Mouse (Mus musculus) heart, embryonic 10.5 days (tissue): ENCODE data around the gene Elk1. TPM values are rescaled to one million over a fixed set of nuclear protein-coding genes. Genes with fewer than 3 reads are reported as not detected.
A peak's percentile ranks its signal among the peaks of the same experiment; 100 is the strongest.

Experiments used
- DNase-seq: peaks from one replicate; pipeline ENCODE4 v3.0.0-alpha.2; 2017; ENCODE audit warnings: low spot score
- H3K27ac ChIP-seq: fragments of 300-500 bp; sonication (generic); 2 replicates; pipeline ENCODE4 v1.5.1; 2016; ENCODE audit warnings: mild to moderate bottlenecking
- H3K27me3 ChIP-seq: fragments of 300-500 bp; sonication (generic); 2 replicates; pipeline ENCODE4 v1.6.1; 2016; ENCODE audit warnings: mild to moderate bottlenecking; ENCODE audit not compliant: poor library complexity, insufficient read depth, severe bottlenecking
- H3K36me3 ChIP-seq: fragments of 300-500 bp; sonication (generic); 2 replicates; pipeline ENCODE4 v1.6.1; 2016; ENCODE audit warnings: mild to moderate bottlenecking, moderate library complexity
- H3K4me1 ChIP-seq: fragments of 300-500 bp; sonication (generic); 2 replicates; pipeline ENCODE4 v1.6.1; 2016; ENCODE audit warnings: mild to moderate bottlenecking
- H3K4me3 ChIP-seq: fragments of 300-500 bp; sonication (generic); 2 replicates; pipeline ENCODE4 v1.5.1; 2016; ENCODE audit warnings: mild to moderate bottlenecking, moderate library complexity
- H3K9me3 ChIP-seq: fragments of 300-500 bp; sonication (generic); 2 replicates; pipeline ENCODE4 v1.6.1; 2016; ENCODE audit warnings: mild to moderate bottlenecking, moderate library complexity
- WGBS: fragments of 180-500 bp; shearing (Covaris S2); methylation state at CpG from one replicate; pipeline ENCODE4 v1.1.7; 2016; 5-methylcytosine and 5-hydroxymethylcytosine counted together
- polyA plus RNA-seq: library from polyadenylated mRNA; unstranded; fragments of >200 nt; fragmentation: Nextera tagmentation; extraction: Ambion mirVana; gene quantifications from 2 replicates; pipeline ENCODE4 v1.2.1, GENCODE M21; 2016

The Elk1 gene
- 12.7 and 13.3 TPM in 2 replicates for polyA plus RNA-seq

DNA sequence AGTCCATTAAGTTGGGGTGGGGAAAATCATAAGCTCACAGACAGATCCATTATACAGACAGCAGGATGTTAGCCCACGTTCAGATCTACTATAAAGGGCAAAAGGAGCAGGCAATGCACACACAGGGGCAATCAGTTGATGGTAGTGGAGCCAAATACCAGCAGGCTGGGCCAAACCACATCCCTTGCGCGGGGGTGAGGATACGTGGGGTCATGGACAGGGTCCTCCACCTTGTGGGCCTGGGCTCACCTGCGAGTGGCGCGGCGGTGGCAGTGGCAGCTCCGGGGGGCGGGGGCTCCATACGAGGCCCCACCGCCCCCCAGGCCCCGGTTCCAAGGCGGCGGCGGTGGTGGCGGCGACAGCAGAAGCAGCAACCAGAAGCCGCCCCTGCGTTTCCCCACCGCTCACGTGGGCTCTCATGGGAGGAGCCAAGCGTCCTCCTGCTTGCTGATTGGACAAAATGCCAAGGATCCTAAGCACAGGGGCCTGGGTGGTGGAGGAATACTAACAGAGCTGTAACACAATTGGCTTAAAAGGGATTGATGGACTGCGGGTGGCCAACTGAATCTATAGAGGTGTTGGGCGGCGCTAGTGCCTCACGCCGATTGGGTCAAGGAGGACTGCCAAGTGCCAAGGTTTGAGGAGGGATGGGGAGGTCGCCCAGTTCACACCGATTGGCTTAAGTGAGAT lies at the start of gene Elk1:
Elk1 (minus strand) TSS at position 418 of the 690 bp plus-strand sequence.
- no peaks in the 10 kb centered on the region for H3K27me3 ChIP-seq
- H3K4me1 ChIP-seq, result no peaks in the 10 kb centered on the region
- peak within 1 kb of the TSS; percentile 65 for H3K4me3 ChIP-seq
- no peaks in the 10 kb centered on the region for H3K9me3 ChIP-seq
- peak; percentile 94 for DNase-seq
- WGBS, result 14% methylated on average over 28 of the region's 30 CpGs
- no peaks in the 10 kb centered on the region for H3K36me3 ChIP-seq
- H3K27ac ChIP-seq, result peak within 1 kb of the TSS; percentile 87

- Histone ChIP-seq H3K9me3 (no peaks in the 10 kb centered on the region), H3K36me3 (peaks cover 6% of the 10 kb centered on the region; the same call in 1 of the 2 replicates), H3K27ac (no peak overlapping the region), H3K4me1 (no peaks in the 10 kb centered on the region), H3K27me3 (no peaks in the 10 kb centered on the region), H3K4me3 (no peak overlapping the region)
- WGBS, result 68% methylated on average over 1 of the region's 1 CpGs
- DNase-seq, result no peak
These were observed 30.5 kb upstream of the Elk1 start for GRCm38 (mm10) chrX:20980901-20981300.

DNA sequence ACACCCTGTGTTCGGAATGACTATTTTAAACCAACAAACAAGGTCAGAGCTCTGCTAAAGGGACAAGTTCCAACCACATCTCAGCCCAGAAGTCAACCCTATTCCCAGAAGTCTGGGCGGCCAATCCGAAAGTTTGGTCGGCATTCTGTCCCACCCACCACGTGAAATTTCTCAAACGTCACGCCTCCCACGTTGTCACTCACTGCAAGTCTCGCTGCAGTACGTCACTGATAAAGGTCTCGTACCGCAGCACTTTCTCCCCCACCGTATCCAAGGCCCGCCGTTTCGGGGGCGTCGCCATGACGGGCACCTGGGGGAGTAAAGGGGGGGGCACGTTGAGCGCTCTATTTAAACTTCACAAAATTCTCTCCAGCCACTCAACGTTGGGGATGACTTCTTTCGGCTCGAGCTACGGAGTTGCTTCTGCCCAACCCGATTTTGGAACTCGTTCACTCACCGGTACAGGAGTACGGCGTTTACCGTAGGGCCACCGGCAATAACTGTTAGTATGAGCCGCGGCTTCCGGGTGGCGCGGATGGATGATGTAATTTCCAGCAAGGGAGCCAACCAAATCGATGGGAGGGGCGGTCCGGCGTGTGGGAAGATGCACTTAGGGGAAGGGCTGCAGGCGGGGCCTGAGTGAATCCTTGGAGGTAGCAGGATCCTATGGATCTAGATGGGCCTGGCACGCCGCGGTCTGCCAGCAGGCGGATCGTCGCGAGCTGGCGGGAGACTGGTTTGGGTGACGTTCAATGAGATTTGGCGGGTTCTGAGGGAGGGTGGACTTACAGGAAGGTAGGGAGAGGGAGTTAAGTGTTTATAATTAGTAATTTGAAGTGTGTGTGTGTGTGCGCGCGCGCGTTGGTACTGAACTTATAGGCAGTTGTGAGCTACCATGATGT lies 11.3 kb upstream of the Elk1 start, which contains the start of gene Uxt:
Uxt (minus strand) TSS at position 541 of the 902 bp plus-strand sequence.
- Histone ChIP-seq H3K4me3 (peak within 1 kb of the TSS; percentile 62), H3K9me3 (no peaks in the 10 kb centered on the region), H3K27ac (peak within 1 kb of the TSS; percentile 78), H3K36me3 (peaks cover 3% of the 10 kb centered on the region; the same call in 1 of the 2 replicates), H3K4me1 (no peaks in the 10 kb centered on the region), H3K27me3 (no peaks in the 10 kb centered on the region)
- WGBS, result 19% methylated on average over 56 of the region's 57 CpGs
- peak; percentile 96 for DNase-seq

GRCm38 (mm10) chrX:20946055-20946454 lies 4.4 kb downstream of the Elk1 start:
- no peaks in the 10 kb centered on the region for H3K27me3 ChIP-seq
- WGBS, result 15% methylated on average over 4 of the region's 4 CpGs
- H3K27ac ChIP-seq, result no peak overlapping the region
- no peak overlapping the region for H3K4me3 ChIP-seq
- DNase-seq, result no peak
- no peaks in the 10 kb centered on the region for H3K4me1 ChIP-seq
- peaks cover 3% of the 10 kb centered on the region; the same call in 1 of the 2 replicates for H3K36me3 ChIP-seq
- H3K9me3 ChIP-seq, result no peaks in the 10 kb centered on the region

GRCm38 (mm10) chrX:20931963-20932362 lies 18.4 kb downstream of the Elk1 start:
- 97% methylated on average over 1 of the region's 1 CpGs for WGBS
- Histone ChIP-seq H3K9me3 (no peaks in the 10 kb centered on the region), H3K4me1 (no peaks in the 10 kb centered on the region), H3K27ac (no peak overlapping the region), H3K36me3 (peaks cover 31% of the 10 kb centered on the region; the same call in 1 of the 2 replicates), H3K4me3 (no peak overlapping the region), H3K27me3 (no peaks in the 10 kb centered on the region)
- DNase-seq, result no peak

- no peak within 1 kb of the TSS for H3K27ac ChIP-seq
- peaks cover 27% of the 10 kb centered on the region; the same call in 1 of the 2 replicates for H3K36me3 ChIP-seq
- H3K4me3 ChIP-seq, result no peak within 1 kb of the TSS
- 80% methylated on average over 1 of the region's 1 CpGs for WGBS
- DNase-seq, result no peak
- no peaks in the 10 kb centered on the region for H3K9me3 ChIP-seq
- H3K27me3 ChIP-seq, result no peaks in the 10 kb centered on the region
- H3K4me1 ChIP-seq, result no peaks in the 10 kb centered on the region
These were observed 19.0 kb downstream of the Elk1 start, which contains the start of gene Cfp for GRCm38 (mm10) chrX:20931364-20931763. Cfp (minus strand) TSS chrX:20931555.

GRCm38 (mm10) chrX:20929859-20930258 lies 20.5 kb downstream of the Elk1 start:
- no peak for DNase-seq
- no peaks in the 10 kb centered on the region for H3K4me1 ChIP-seq
- peaks cover 13% of the 10 kb centered on the region; the same call in 1 of the 2 replicates for H3K36me3 ChIP-seq
- H3K27me3 ChIP-seq, result no peaks in the 10 kb centered on the region
- H3K4me3 ChIP-seq, result no peak overlapping the region
- no peak overlapping the region for H3K27ac ChIP-seq
- 90% methylated on average over 1 of the region's 1 CpGs for whole genome bisulfite sequencing
- H3K9me3 ChIP-seq, result no peaks in the 10 kb centered on the region

DNA sequence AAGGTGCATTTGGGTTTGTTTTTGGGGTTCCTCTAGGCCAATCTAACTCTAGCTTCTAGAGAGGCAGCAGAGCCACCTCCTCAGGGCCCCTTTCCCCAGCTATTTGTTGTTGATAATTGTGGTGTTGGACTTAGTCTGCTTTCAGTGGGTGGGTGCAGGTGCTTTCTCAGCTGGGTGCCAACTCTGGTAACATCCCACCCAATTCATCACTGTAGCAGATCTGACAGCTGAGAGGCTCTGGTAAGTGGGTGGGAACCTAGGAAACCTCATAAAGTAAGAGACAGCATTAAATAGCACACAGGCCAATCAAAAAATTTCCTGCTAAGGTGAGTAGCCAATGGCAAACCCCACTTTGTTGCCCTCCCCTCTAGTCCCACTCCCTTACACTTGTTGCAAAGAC lies 25.4 kb downstream of the Elk1 start:
- H3K36me3 ChIP-seq, result peaks cover 12% of the 10 kb centered on the region; the same call in 1 of the 2 replicates
- H3K27me3 ChIP-seq, result peaks cover 14% of the 10 kb centered on the region; the same call in 1 of the 2 replicates
- H3K27ac ChIP-seq, result no peak overlapping the region
- H3K9me3 ChIP-seq, result no peaks in the 10 kb centered on the region
- no peak overlapping the region for H3K4me3 ChIP-seq
- H3K4me1 ChIP-seq, result peaks cover 7% of the 10 kb centered on the region
- DNase-seq, result no peak

- peaks cover 7% of the 10 kb centered on the region for H3K4me1 ChIP-seq
- H3K27ac ChIP-seq, result no peak overlapping the region
- H3K9me3 ChIP-seq, result no peaks in the 10 kb centered on the region
- H3K4me3 ChIP-seq, result no peak overlapping the region
- 64% methylated on average over 1 of the region's 1 CpGs for WGBS
- peaks cover 18% of the 10 kb centered on the region; the same call in 1 of the 2 replicates for H3K27me3 ChIP-seq
- no peak for DNase-seq
- peaks cover 12% of the 10 kb centered on the region; the same call in 1 of the 2 replicates for H3K36me3 ChIP-seq
These were observed 26.9 kb downstream of the Elk1 start for GRCm38 (mm10) chrX:20923506-20923905.

- Histone ChIP-seq H3K4me3 (peak overlapping the region; percentile 55), H3K9me3 (no peaks in the 10 kb centered on the region), H3K27me3 (peaks cover 18% of the 10 kb centered on the region; the same call in 1 of the 2 replicates), H3K4me1 (peaks cover 7% of the 10 kb centered on the region), H3K36me3 (no peaks in the 10 kb centered on the region), H3K27ac (no peak overlapping the region)
- 37% methylated on average over 5 of the region's 5 CpGs for WGBS
- DNase-seq, result no peak
These were observed 29.0 kb downstream of the Elk1 start for GRCm38 (mm10) chrX:20921366-20921765.

- peaks cover 18% of the 10 kb centered on the region; the same call in 1 of the 2 replicates for H3K27me3 ChIP-seq
- H3K9me3 ChIP-seq, result no peaks in the 10 kb centered on the region
- WGBS, result 9% methylated on average over 44 of the region's 44 CpGs
- DNase-seq, result peak; percentile 86
- H3K27ac ChIP-seq, result no peak within 1 kb of the TSS
- H3K4me1 ChIP-seq, result peaks cover 7% of the 10 kb centered on the region
- no peaks in the 10 kb centered on the region for H3K36me3 ChIP-seq
- H3K4me3 ChIP-seq, result peak within 1 kb of the TSS; percentile 55
These were observed 29.5 kb downstream of the Elk1 start, which contains the start of gene Syn1 for GRCm38 (mm10) chrX:20920844-20921364. Syn1 (minus strand) TSS chrX:20921004.

GRCm38 (mm10) chrX:20920249-20920843 lies 30.1 kb downstream of the Elk1 start:
- Histone ChIP-seq H3K9me3 (no peaks in the 10 kb centered on the region), H3K36me3 (no peaks in the 10 kb centered on the region), H3K27ac (no peak overlapping the region), H3K4me3 (peak overlapping the region; percentile 55), H3K27me3 (peaks cover 18% of the 10 kb centered on the region; the same call in 1 of the 2 replicates), H3K4me1 (peaks cover 7% of the 10 kb centered on the region)
- 11% methylated on average over 49 of the region's 49 CpGs for whole genome bisulfite sequencing
- DNase-seq, result no peak
